Mouse (Mus musculus): ENCODE data around the gene Mgll.

GRCm38 (mm10) chr6:88714200-88714674, 10.0 kb upstream of the Mgll start:
- no peak for TF ChIP-seq POLR2A (IDR thresholded peaks at IDR 0.05; ENCODE audit: low read depth, low read length)
- no peak for TF ChIP-seq CTCF (IDR thresholded peaks at IDR 0.05; ENCODE audit: borderline replicate concordance, insufficient read depth, low read length)
